Comparison of ENCODE assay signal across 32 mouse cellular contexts in genomic region chr2:146147801-146148200, GRCm38 (mm10).
"Had no signal": no experiment of that assay in that cellular context is flagged by ENCODE, and none has a peak within 500 bp of the region (broad histone marks: within the 10 kb centered on the region; RNA-seq: fewer than 3 reads in every experiment).

No protein-coding gene starts in this region.

- H3K4me2 ChIP-seq: limb, embryonic 12.5 days; limb, embryonic 13.5 days; limb, embryonic 15.5 days; liver, embryonic 11.5 days; liver, embryonic 12.5 days; liver, embryonic 13.5 days; liver, embryonic 15.5 days; lung, embryonic 14.5 days; lung, embryonic 15.5 days; midbrain, embryonic 11.5 days; midbrain, embryonic 12.5 days; midbrain, embryonic 13.5 days; midbrain, embryonic 15.5 days; neural tube, embryonic 12.5 days had no signal

- H3K9ac ChIP-seq: limb, embryonic 12.5 days; limb, embryonic 13.5 days; limb, embryonic 15.5 days; liver, embryonic 12.5 days; liver, embryonic 13.5 days; liver, embryonic 14.5 days; liver, embryonic 15.5 days; liver, postnatal 0 days; lung, embryonic 14.5 days; lung, embryonic 15.5 days; midbrain, embryonic 12.5 days; midbrain, embryonic 13.5 days; midbrain, embryonic 15.5 days; neural tube, embryonic 12.5 days had no signal

- H3K4me1 ChIP-seq: limb, embryonic 10.5 days; limb, embryonic 12.5 days; limb, embryonic 13.5 days; limb, embryonic 15.5 days; liver, embryonic 12.5 days; liver, embryonic 13.5 days; liver, embryonic 15.5 days; lung, embryonic 15.5 days; megakaryocyte, embryonic 14.5 days; midbrain, embryonic 10.5 days; midbrain, embryonic 12.5 days; midbrain, embryonic 13.5 days; midbrain, embryonic 15.5 days; neural tube, embryonic 12.5 days had no signal

- ATAC-seq: liver, embryonic 12.5 days; liver, postnatal 0 days; lung, postnatal 0 days; midbrain, embryonic 13.5 days; midbrain, embryonic 15.5 days; midbrain, embryonic 16.5 days had no signal

- DNase-seq: left cerebral cortex, postnatal 4 days; liver; liver, embryonic 13.5 days; liver, postnatal 0 days; lung, adult 18-20 months; lung, adult 2 months; lung, embryonic 14.5 days; lung, postnatal 10 days; lung, postnatal 14 days; lung, postnatal 36 days; lung, postnatal 4 days; midbrain, embryonic 14.5 days had no signal

- H3K27me3 ChIP-seq: limb, embryonic 12.5 days; limb, embryonic 13.5 days; limb, embryonic 15.5 days; liver, embryonic 12.5 days; liver, embryonic 13.5 days; liver, embryonic 15.5 days; lung, embryonic 15.5 days; midbrain, embryonic 12.5 days; midbrain, embryonic 13.5 days; midbrain, embryonic 15.5 days; neural tube, embryonic 12.5 days had no signal

- H3K27ac ChIP-seq: limb, embryonic 10.5 days; limb, embryonic 12.5 days; limb, embryonic 13.5 days; limb, embryonic 15.5 days; liver, embryonic 12.5 days; liver, embryonic 13.5 days; liver, embryonic 14.5 days; liver, embryonic 15.5 days; lung, embryonic 15.5 days; macrophage; midbrain, embryonic 10.5 days; midbrain, embryonic 12.5 days; midbrain, embryonic 13.5 days; midbrain, embryonic 15.5 days; neural tube, embryonic 12.5 days had no signal

- H3K9me3 ChIP-seq: limb, embryonic 10.5 days; limb, embryonic 12.5 days; limb, embryonic 13.5 days; limb, embryonic 15.5 days; liver, embryonic 12.5 days; liver, embryonic 13.5 days; liver, embryonic 15.5 days; lung, embryonic 15.5 days; midbrain, embryonic 12.5 days; midbrain, embryonic 15.5 days; neural tube, embryonic 12.5 days had no signal

- H3K4me3 ChIP-seq: limb, embryonic 10.5 days; limb, embryonic 12.5 days; limb, embryonic 13.5 days; limb, embryonic 15.5 days; liver, embryonic 12.5 days; liver, embryonic 13.5 days; liver, embryonic 15.5 days; lung, embryonic 15.5 days; megakaryocyte, embryonic 14.5 days; midbrain, embryonic 10.5 days; midbrain, embryonic 12.5 days; midbrain, embryonic 13.5 days; midbrain, embryonic 15.5 days; myocyte; neural tube, embryonic 12.5 days had no signal

- H3K36me3 ChIP-seq: limb, embryonic 10.5 days; limb, embryonic 12.5 days; limb, embryonic 13.5 days; limb, embryonic 15.5 days; liver, embryonic 12.5 days; liver, embryonic 13.5 days; liver, embryonic 15.5 days; lung, embryonic 15.5 days; midbrain, embryonic 10.5 days; midbrain, embryonic 12.5 days; midbrain, embryonic 13.5 days; midbrain, embryonic 15.5 days; neural tube, embryonic 12.5 days had no signal
